Mouse (Mus musculus) left cerebral cortex, adult 8-10 months (tissue): ENCODE data around the gene Zmym6. TPM values are rescaled to one million over a fixed set of nuclear protein-coding genes. Genes with fewer than 3 reads are reported as not detected.

Source experiments
- total RNA-seq, 4 experiments: library from RNA; stranded (reverse); gene quantifications; 2 replicates each; pipeline ENCODE4 v1.2.4; 2022

Gene Zmym6
- total RNA-seq, 4 experiments from 2014 or later = 29.7 to 41.0 (median 36.2) TPM

Other genes starting within 250 kb of the Zmym6 start
- 10 to 100 TPM; 52.1 to 61.7 (median 57.4) TPM for gene Zmym4, start 109.2 kb upstream of the Zmym6 start, total RNA-seq
- 100 to 1,000 TPM; 156 to 207 (median 198) TPM for gene Sfpq, start 56.1 kb upstream of the Zmym6 start, total RNA-seq
- gene Zmym1, start 16.2 kb upstream of the Zmym6 start, total RNA-seq = 10 to 100 TPM; 10.6 to 14.6 (median 12.9) TPM
- 1 to 10 TPM; 3.4 to 5.7 (median 4.2) TPM for gene Tmem35b, start 46.3 kb downstream of the Zmym6 start, total RNA-seq
- gene Dlgap3, start 91.8 kb downstream of the Zmym6 start, total RNA-seq = 100 to 1,000 TPM; 313 to 384 (median 344) TPM
- 10 to 100 TPM; 56.2 to 58.6 (median 58.4) TPM for gene Smim12, start 166.4 kb downstream of the Zmym6 start, total RNA-seq
- gene Gja4, start 236.7 kb downstream of the Zmym6 start, total RNA-seq = 1 to 10 TPM; 3.7 to 4.6 (median 3.9) TPM